Mouse (Mus musculus) NIH3T3 (cell line): ENCODE measurements at regions not wholly inside any gene's neighbourhood (a gene's known extent, or its start where the extent isn't known, plus 50 kb on each side); places are given as distances from the start of the nearest gene placed in this dataset.

ENCODE experiments used
- DNase-seq: peaks from one replicate; pipeline ENCODE4 v3.0.0-alpha.2; 2012; ENCODE audit warnings: low read depth

- DNase-seq, result peak; percentile 73
Observed at GRCm38 (mm10) chr8:103430874-103431492, 645.5 kb upstream of the Cdh11 start.

GRCm38 (mm10) chr8:103433532-103434105, 648.2 kb upstream of the Cdh11 start:
- DNase-seq, result no peak

- DNase-seq, result no peak
Observed at GRCm38 (mm10) chr8:103438995-103439717, 653.7 kb upstream of the Cdh11 start.

GRCm38 (mm10) chr8:103441163-103441562, 655.7 kb upstream of the Cdh11 start:
- DNase-seq, result peak; percentile 57

- DNase-seq, result peak; percentile 33
Observed at GRCm38 (mm10) chr8:103442420-103443125, 657.1 kb upstream of the Cdh11 start.

GRCm38 (mm10) chr8:103444577-103444976, 656.8 kb upstream of the Cdh5 start:
- DNase-seq, result no peak

- no peak for DNase-seq
Observed at GRCm38 (mm10) chr8:103445378-103445777, 656.0 kb upstream of the Cdh5 start.

GRCm38 (mm10) chr8:103447916-103448315, 653.5 kb upstream of the Cdh5 start:
- DNase-seq, result no peak

- DNase-seq, result no peak
Observed at GRCm38 (mm10) chr8:103451381-103452018, 649.9 kb upstream of the Cdh5 start.

GRCm38 (mm10) chr8:103457176-103457575, 644.2 kb upstream of the Cdh5 start:
- no peak for DNase-seq

- no peak for DNase-seq
Observed at GRCm38 (mm10) chr8:103463557-103463956, 637.9 kb upstream of the Cdh5 start.

GRCm38 (mm10) chr8:103464777-103465353, 636.6 kb upstream of the Cdh5 start:
- no peak for DNase-seq

- no peak for DNase-seq
Observed at GRCm38 (mm10) chr8:103467536-103468160, 633.8 kb upstream of the Cdh5 start.

- DNase-seq, result no peak
Observed at GRCm38 (mm10) chr8:103469049-103469448, 632.4 kb upstream of the Cdh5 start.

GRCm38 (mm10) chr8:103470316-103470715, 631.1 kb upstream of the Cdh5 start:
- no peak for DNase-seq

GRCm38 (mm10) chr8:103475816-103476797, 625.3 kb upstream of the Cdh5 start:
- no peak for DNase-seq

GRCm38 (mm10) chr8:103482033-103482720, 619.2 kb upstream of the Cdh5 start:
- DNase-seq, result no peak

- no peak for DNase-seq
Observed at GRCm38 (mm10) chr8:103485441-103485840, 616.0 kb upstream of the Cdh5 start.

- DNase-seq, result peak; percentile 40
Observed at GRCm38 (mm10) chr8:103489411-103489810, 612.0 kb upstream of the Cdh5 start.
